Mouse (Mus musculus) limb, embryonic 15.5 days (tissue): ENCODE measurements around the gene Zfp110. TPM values are rescaled to one million over a fixed set of nuclear protein-coding genes. Genes with fewer than 3 reads are reported as not detected.
A peak's percentile ranks its signal among the peaks of the same experiment; 100 is the strongest.
"Not testable (repeated sequence)": the region's sequence is repeated elsewhere in the genome, so short reads cannot be mapped to it uniquely, and the experiment has no call there.

Source experiments
- ATAC-seq: fragments of 200-750 bp; cut with Nextera tagmentation; 2 replicates; pipeline ENCODE4 v1.8.0; 2017; ENCODE audit warnings: low read depth, moderate TSS enrichment; ENCODE audit not compliant: insufficient number of reproducible peaks, low FRiP score, low TSS enrichment
- H3K27ac ChIP-seq: fragments of 300-500 bp; sonication (generic); 2 replicates; pipeline ENCODE4 v1.5.1; 2015; ENCODE audit warnings: moderate library complexity, mild to moderate bottlenecking, inconsistent platforms
- H3K27me3 ChIP-seq: fragments of 300-500 bp; sonication (generic); 2 replicates; pipeline ENCODE4 v1.6.1; 2015; ENCODE audit warnings: inconsistent platforms
- H3K36me3 ChIP-seq: fragments of 300-500 bp; sonication (generic); 2 replicates; pipeline ENCODE4 v1.6.1; 2015; ENCODE audit warnings: inconsistent platforms
- H3K4me1 ChIP-seq: fragments of 300-500 bp; sonication (generic); 2 replicates; pipeline ENCODE4 v1.6.1; 2015; ENCODE audit warnings: inconsistent platforms
- H3K4me2 ChIP-seq: fragments of 300-500 bp; sonication (generic); 2 replicates; pipeline ENCODE4 v1.6.1; 2015; ENCODE audit warnings: mild to moderate bottlenecking, inconsistent platforms
- H3K4me3 ChIP-seq: fragments of 300-500 bp; sonication (generic); 2 replicates; pipeline ENCODE4 v1.5.1; 2015; ENCODE audit warnings: mild to moderate bottlenecking, inconsistent platforms
- H3K9ac ChIP-seq: fragments of 300-500 bp; sonication (generic); 2 replicates; pipeline ENCODE4 v1.6.1; 2015; ENCODE audit warnings: inconsistent platforms
- H3K9me3 ChIP-seq: fragments of 300-500 bp; sonication (generic); 2 replicates; pipeline ENCODE4 v1.6.1; 2016; ENCODE audit warnings: inconsistent platforms
- WGBS: fragments of 180-500 bp; shearing (Covaris S2); methylation state at CpG from one replicate; pipeline ENCODE4 v1.1.7; 2015; 5-methylcytosine and 5-hydroxymethylcytosine counted together
- polyA plus RNA-seq: library from polyadenylated mRNA; unstranded; fragments of >200 nt; fragmentation: Nextera tagmentation; extraction: Ambion mirVana; gene quantifications from 2 replicates; pipeline ENCODE4 v1.2.1, GENCODE M21; 2015

Gene Zfp110
- 40.7 and 41.2 TPM in 2 replicates for polyA plus RNA-seq

GRCm38 (mm10) chr7:12834162-12835120, at the start of gene Zfp110:
Zfp110 (plus strand) TSS chr7:12834761.
- 3% methylated on average over 47 of the region's 47 CpGs for WGBS
- H3K9ac ChIP-seq, result peak within 1 kb of the TSS; percentile 43
- H3K4me1 ChIP-seq, result no peaks in the 10 kb centered on the region
- H3K27ac ChIP-seq, result peak within 1 kb of the TSS; percentile 43
- peaks cover 10% of the 10 kb centered on the region; the same call in 1 of the 2 replicates for H3K9me3 ChIP-seq
- H3K36me3 ChIP-seq, result peaks cover 33% of the 10 kb centered on the region
- peak; percentile 96 for ATAC-seq
- H3K27me3 ChIP-seq, result no peaks in the 10 kb centered on the region
- peak within 1 kb of the TSS; percentile 49 for H3K4me3 ChIP-seq
- H3K4me2 ChIP-seq, result peak within 1 kb of the TSS; percentile 50

- no peak overlapping the region for H3K9ac ChIP-seq
- WGBS, result 71% methylated on average over 6 of the region's 6 CpGs
- no peak overlapping the region for H3K4me3 ChIP-seq
- no peaks in the 10 kb centered on the region for H3K27me3 ChIP-seq
- H3K4me1 ChIP-seq, result no peaks in the 10 kb centered on the region
- H3K9me3 ChIP-seq, result no peaks in the 10 kb centered on the region
- H3K27ac ChIP-seq, result no peak overlapping the region
- no peaks in the 10 kb centered on the region for H3K36me3 ChIP-seq
- H3K4me2 ChIP-seq, result no peak overlapping the region
- ATAC-seq, result no peak
Observed at GRCm38 (mm10) chr7:12787333-12787732, 47.2 kb upstream of the Zfp110 start.

- Histone ChIP-seq H3K9me3 (no peaks in the 10 kb centered on the region), H3K36me3 (no peaks in the 10 kb centered on the region), H3K4me3 (no peak overlapping the region), H3K27ac (no peak overlapping the region), H3K9ac (no peak overlapping the region), H3K4me2 (no peak overlapping the region), H3K27me3 (no peaks in the 10 kb centered on the region), H3K4me1 (no peaks in the 10 kb centered on the region)
- no peak for ATAC-seq
- WGBS, result 35% methylated on average over 5 of the region's 5 CpGs
Observed at GRCm38 (mm10) chr7:12788025-12788424, 46.5 kb upstream of the Zfp110 start.

- H3K4me3 ChIP-seq, H3K4me1 ChIP-seq, H3K27ac ChIP-seq, H3K9ac ChIP-seq, ATAC-seq, H3K36me3 ChIP-seq, H3K4me2 ChIP-seq, H3K9me3 ChIP-seq, H3K27me3 ChIP-seq: not testable (repeated sequence)
- 85% methylated on average over 11 of the region's 11 CpGs for WGBS
Observed at GRCm38 (mm10) chr7:12792624-12793023, 41.9 kb upstream of the Zfp110 start.

- WGBS, result 67% methylated on average over 2 of the region's 2 CpGs
- 0 out of 2 replicates have a peak, but pooled peaks cover 2% of the 10 kb centered on the region for H3K4me1 ChIP-seq
- H3K4me2 ChIP-seq, result no peak overlapping the region
- ATAC-seq, result no peak
- peaks cover 12% of the 10 kb centered on the region; the same call in 1 of the 2 replicates for H3K36me3 ChIP-seq
- H3K4me3 ChIP-seq, result no peak overlapping the region
- H3K27ac ChIP-seq, result no peak overlapping the region
- H3K9ac ChIP-seq, result no peak overlapping the region
- H3K9me3 ChIP-seq, result peaks cover 4% of the 10 kb centered on the region; the same call in 1 of the 2 replicates
- H3K27me3 ChIP-seq, result no peaks in the 10 kb centered on the region
Observed at GRCm38 (mm10) chr7:12797971-12798370, 36.6 kb upstream of the Zfp110 start.

- Histone ChIP-seq H3K9me3 (peaks cover 4% of the 10 kb centered on the region; the same call in 1 of the 2 replicates), H3K4me2 (no peak overlapping the region), H3K27ac (no peak overlapping the region), H3K27me3 (no peaks in the 10 kb centered on the region), H3K9ac (no peak overlapping the region), H3K4me1 (peaks cover 9% of the 10 kb centered on the region; the same call in 1 of the 2 replicates), H3K36me3 (peaks cover 12% of the 10 kb centered on the region; the same call in 1 of the 2 replicates), H3K4me3 (no peak overlapping the region)
- no peak for ATAC-seq
- WGBS, result 84% methylated on average over 1 of the region's 1 CpGs
Observed at GRCm38 (mm10) chr7:12799554-12799953, 35.0 kb upstream of the Zfp110 start.

GRCm38 (mm10) chr7:12802866-12803726, 31.5 kb upstream of the Zfp110 start, which contains the start of gene Zscan18:
Zscan18 (minus strand) TSS chr7:12803635.
- Histone ChIP-seq H3K9ac (peak within 1 kb of the TSS; percentile 60), H3K36me3 (peaks cover 22% of the 10 kb centered on the region), H3K4me3 (peak within 1 kb of the TSS; percentile 52), H3K9me3 (no peaks in the 10 kb centered on the region), H3K27me3 (no peaks in the 10 kb centered on the region), H3K27ac (peak within 1 kb of the TSS; percentile 77), H3K4me1 (peaks cover 9% of the 10 kb centered on the region; the same call in 1 of the 2 replicates), H3K4me2 (peak within 1 kb of the TSS; percentile 87)
- 5% methylated on average over 31 of the region's 31 CpGs for WGBS
- ATAC-seq, result peak; percentile 82

- Histone ChIP-seq H3K9ac (peak overlapping the region; percentile 60), H3K27me3 (no peaks in the 10 kb centered on the region), H3K27ac (peak overlapping the region; percentile 77), H3K4me3 (peak overlapping the region; percentile 52), H3K4me2 (peak overlapping the region; percentile 87), H3K36me3 (peaks cover 25% of the 10 kb centered on the region), H3K4me1 (peaks cover 9% of the 10 kb centered on the region; the same call in 1 of the 2 replicates), H3K9me3 (no peaks in the 10 kb centered on the region)
- under 1% methylated on average over 16 of the region's 16 CpGs for WGBS
- ATAC-seq, result peak; percentile 63; the same call in 1 of the 2 replicates
Observed at GRCm38 (mm10) chr7:12803727-12804071, 30.9 kb upstream of the Zfp110 start.

GRCm38 (mm10) chr7:12815566-12815965, 19.0 kb upstream of the Zfp110 start:
- Histone ChIP-seq H3K36me3 (peaks cover 46% of the 10 kb centered on the region), H3K9ac (no peak overlapping the region), H3K9me3 (peaks cover 16% of the 10 kb centered on the region), H3K4me1 (peaks cover 6% of the 10 kb centered on the region; the same call in 1 of the 2 replicates), H3K4me3 (no peak overlapping the region), H3K4me2 (no peak overlapping the region), H3K27me3 (no peaks in the 10 kb centered on the region), H3K27ac (no peak overlapping the region)
- 94% methylated on average over 8 of the region's 8 CpGs for WGBS
- ATAC-seq, result no peak

GRCm38 (mm10) chr7:12818521-12819295, 15.9 kb upstream of the Zfp110 start, which contains the start of gene Zfp329:
Zfp329 (minus strand) TSS chr7:12818858.
- H3K4me3 ChIP-seq, result peak within 1 kb of the TSS; percentile 85
- ATAC-seq, result peak; percentile 89
- peaks cover 19% of the 10 kb centered on the region for H3K36me3 ChIP-seq
- no peaks in the 10 kb centered on the region for H3K27me3 ChIP-seq
- H3K27ac ChIP-seq, result peak within 1 kb of the TSS; percentile 86
- WGBS, result under 1% methylated on average over 39 of the region's 40 CpGs
- H3K4me1 ChIP-seq, result peaks cover 6% of the 10 kb centered on the region; the same call in 1 of the 2 replicates
- peak within 1 kb of the TSS; percentile 60 for H3K4me2 ChIP-seq
- H3K9me3 ChIP-seq, result no peaks in the 10 kb centered on the region; the same call in 1 of the 2 replicates
- H3K9ac ChIP-seq, result peak within 1 kb of the TSS; percentile 78
